Mouse (Mus musculus) thymus, adult 2 months (tissue): ENCODE data around the gene Tcstv3. TPM values are rescaled to one million over a fixed set of nuclear protein-coding genes. Genes with fewer than 3 reads are reported as not detected.
"Not testable (repeated sequence)": the region's sequence is repeated elsewhere in the genome, so short reads cannot be mapped to it uniquely, and the experiment has no call there.

Source experiments
- DNase-seq: peaks from one replicate; pipeline ENCODE4 v3.0.0; 2021
- H3K27ac ChIP-seq: fragments of 200-500 bp; 2 replicates; pipeline ENCODE4 v1.5.1; 2012; ENCODE audit warnings: low read length, control low read depth; ENCODE audit not compliant: control insufficient read depth, insufficient read depth
- H3K27me3 ChIP-seq: fragments of 200-500 bp; 2 replicates; pipeline ENCODE4 v1.6.1; 2012; ENCODE audit warnings: mild to moderate bottlenecking, low read length, moderate library complexity, mixed read lengths; ENCODE audit not compliant: control insufficient read depth, insufficient read depth
- H3K36me3 ChIP-seq: fragments of 200-500 bp; 2 replicates; pipeline ENCODE4 v1.6.1; 2012; ENCODE audit warnings: mild to moderate bottlenecking, low read length, moderate library complexity; ENCODE audit not compliant: control insufficient read depth, insufficient read depth
- H3K4me1 ChIP-seq: fragments of 200-500 bp; replicated peaks from 2 replicates; pipeline ENCODE4 v1.6.1; 2012; ENCODE audit warnings: low read length; ENCODE audit not compliant: control insufficient read depth, insufficient read depth
- H3K4me3 ChIP-seq: fragments of 200-500 bp; 2 replicates; pipeline ENCODE4 v1.5.1; 2012; ENCODE audit warnings: mild to moderate bottlenecking, low read length, control low read depth, moderate library complexity; ENCODE audit not compliant: control insufficient read depth, insufficient read depth
- CTCF ChIP-seq: fragments of 200-500 bp; IDR thresholded peaks from 2 replicates; pipeline ENCODE4 v1.5.1; 2012; ENCODE audit warnings: mild to moderate bottlenecking, control low read depth, low read length, moderate library complexity, borderline replicate concordance; ENCODE audit not compliant: control insufficient read depth, poor library complexity, insufficient read depth; ENCODE audit errors: extremely low read depth
- POLR2A ChIP-seq: fragments of 200-500 bp; IDR thresholded peaks from 2 replicates; pipeline ENCODE4 v1.6.1; 2012; ENCODE audit warnings: mild to moderate bottlenecking, low read length, control low read depth, moderate library complexity; ENCODE audit not compliant: control insufficient read depth, poor library complexity, insufficient read depth; ENCODE audit errors: extremely low read depth
- WGBS: fragments of 180-500 bp; shearing (Covaris S2); methylation state at CpG from one replicate; pipeline ENCODE4 v1.1.7; 2018; 5-methylcytosine and 5-hydroxymethylcytosine counted together
- polyA plus RNA-seq: library from polyadenylated mRNA; depleted of rRNA; stranded (reverse); fragments of >200 nt; gene quantifications from 2 replicates; pipeline ENCODE4 v1.2.3, GENCODE M21; 2012; rRNA removed

Tcstv3 gene
- polyA plus RNA-seq = not detected in 2 replicates

- not testable (repeated sequence) for DNase-seq
Observed at GRCm38 (mm10) chr13:120316578-120316977, at the start of gene Tcstv3. TSS of gene Tcstv3 (plus strand) at chr13:120316878.

GRCm38 (mm10) chr13:120277837-120278236 lies 38.8 kb upstream of the Tcstv3 start:
- not testable (repeated sequence) for DNase-seq

More at GRCm38 (mm10) chr13:120316578-120316977, at the start of gene Tcstv3:
- H3K4me3 ChIP-seq, H3K36me3 ChIP-seq, H3K27ac ChIP-seq, H3K27me3 ChIP-seq, H3K4me1 ChIP-seq: not testable (repeated sequence)
- 87% methylated on average over 3 of the region's 3 CpGs for WGBS

GRCm38 (mm10) chr13:120278784-120279183 lies 37.9 kb upstream of the Tcstv3 start:
- no peaks in the 10 kb centered on the region for H3K4me1 ChIP-seq
- DNase-seq = no peak
- H3K27ac ChIP-seq = no peak overlapping the region
- 97% methylated on average over 9 of the region's 9 CpGs for WGBS
- no peaks in the 10 kb centered on the region for H3K27me3 ChIP-seq
- H3K4me3 ChIP-seq = no peak overlapping the region
- TF ChIP-seq POLR2A (no peak), CTCF (no peak)
- no peaks in the 10 kb centered on the region for H3K36me3 ChIP-seq

More at GRCm38 (mm10) chr13:120277837-120278236, 38.8 kb upstream of the Tcstv3 start:
- H3K27me3 ChIP-seq, H3K27ac ChIP-seq, H3K36me3 ChIP-seq, H3K4me1 ChIP-seq, H3K4me3 ChIP-seq: not testable (repeated sequence)
- WGBS = 41% methylated on average over 2 of the region's 2 CpGs

- no peak overlapping the region for H3K4me3 ChIP-seq
- peaks cover 26% of the 10 kb centered on the region for H3K4me1 ChIP-seq
- 2% methylated on average over 1 of the region's 1 CpGs for WGBS
- no peaks in the 10 kb centered on the region for H3K27me3 ChIP-seq
- H3K27ac ChIP-seq = peak overlapping the region; percentile 99
- no peak for DNase-seq
- TF ChIP-seq POLR2A (no peak), CTCF (no peak)
- H3K36me3 ChIP-seq = no peaks in the 10 kb centered on the region
Observed at GRCm38 (mm10) chr13:120299324-120299894, 17.3 kb upstream of the Tcstv3 start.

- peaks cover 26% of the 10 kb centered on the region for H3K4me1 ChIP-seq
- H3K4me3 ChIP-seq = peak within 1 kb of the TSS; percentile 48
- TF ChIP-seq CTCF (no peak), POLR2A (no peak)
- H3K36me3 ChIP-seq = no peaks in the 10 kb centered on the region
- no peaks in the 10 kb centered on the region for H3K27me3 ChIP-seq
- peak within 1 kb of the TSS; percentile 99 for H3K27ac ChIP-seq
- WGBS = 2% methylated on average over 2 of the region's 2 CpGs
- peak; percentile 71 for DNase-seq
Observed at GRCm38 (mm10) chr13:120299991-120300442, 16.7 kb upstream of the Tcstv3 start, which contains the start of gene BC147527. TSS of gene BC147527 (plus strand) at chr13:120300392.

GRCm38 (mm10) chr13:120300853-120301252 lies 15.8 kb upstream of the Tcstv3 start:
- H3K27me3 ChIP-seq = no peaks in the 10 kb centered on the region
- peak overlapping the region; percentile 99 for H3K27ac ChIP-seq
- H3K4me1 ChIP-seq = peaks cover 26% of the 10 kb centered on the region
- no peaks in the 10 kb centered on the region for H3K36me3 ChIP-seq
- WGBS = 88% methylated on average over 4 of the region's 4 CpGs
- no peak for TF ChIP-seq POLR2A
- TF ChIP-seq CTCF = no peak
- peak overlapping the region; percentile 48; the same call in 1 of the 2 replicates for H3K4me3 ChIP-seq
- DNase-seq = no peak

- no peak overlapping the region for H3K4me3 ChIP-seq
- no peak overlapping the region; the same call in 1 of the 2 replicates for H3K27ac ChIP-seq
- H3K36me3 ChIP-seq = 0 out of 2 replicates have a peak, but pooled peaks cover 6% of the 10 kb centered on the region
- DNase-seq = no peak
- no peaks in the 10 kb centered on the region for H3K27me3 ChIP-seq
- 88% methylated on average over 4 of the region's 4 CpGs for WGBS
- TF ChIP-seq POLR2A (no peak), CTCF (no peak)
- H3K4me1 ChIP-seq = no peaks in the 10 kb centered on the region; the same call in 1 of the 2 replicates
Observed at GRCm38 (mm10) chr13:120310749-120311148, 5.9 kb upstream of the Tcstv3 start.
